Mouse (Mus musculus) mammary gland, adult 2 months (tissue): ENCODE results near the gene Aldh1l1. TPM values are rescaled to one million over a fixed set of nuclear protein-coding genes. Genes with fewer than 3 reads are reported as not detected.

Experiments
- polyA plus RNA-seq: library from polyadenylated mRNA; depleted of rRNA; stranded (reverse); fragments of >200 nt; gene quantifications from 2 replicates; pipeline ENCODE4 v1.2.3, GENCODE M21; 2012; ENCODE audit warnings: low replicate concordance; rRNA removed

The Aldh1l1 gene
- polyA plus RNA-seq, result 56.9 and 58.4 TPM in 2 replicates

GRCm38 (mm10) chr6:90486176-90486921 is at the start of gene Aldh1l1:
Gene Aldh1l1, plus strand, starts transcription at chr6:90486427.

GRCm38 (mm10) chr6:90462181-90462706 is 24.0 kb upstream of the Aldh1l1 start, which contains the start of gene Klf15:
Gene Klf15, plus strand, starts transcription at chr6:90462576.

GRCm38 (mm10) chr6:90604533-90605297 is 118.5 kb downstream of the Aldh1l1 start, which contains the start of gene Slc41a3:
Gene Slc41a3, plus strand, starts transcription at chr6:90604725.

Other genes starting within 250 kb of the Aldh1l1 start
- gene Vmn1r54, start 240.1 kb upstream of the Aldh1l1 start, polyA plus RNA-seq, result not detected in 2 replicates
- gene BC048671, start 185.2 kb upstream of the Aldh1l1 start, polyA plus RNA-seq, result not detected in 2 replicates
- 1.2 and 2.8 TPM in 2 replicates for gene Chst13, start 161.2 kb upstream of the Aldh1l1 start, polyA plus RNA-seq
- 1.1 TPM in 1 of 2 replicates, not detected in the other for gene Uroc1, start 153.1 kb upstream of the Aldh1l1 start, polyA plus RNA-seq
- gene Zxdc, start 116.9 kb upstream of the Aldh1l1 start, polyA plus RNA-seq, result 16.9 and 52.5 TPM in 2 replicates
- gene Cfap100, start 57.6 kb upstream of the Aldh1l1 start, polyA plus RNA-seq, result 0.11 and 2.4 TPM in 2 replicates
- 69.9 and 100 TPM in 2 replicates for gene Klf15, start 23.9 kb upstream of the Aldh1l1 start, polyA plus RNA-seq
- gene Slc41a3, start 118.3 kb downstream of the Aldh1l1 start, polyA plus RNA-seq, result 9.5 and 37.1 TPM in 2 replicates